Mouse (Mus musculus) frontal cortex, postnatal 14 days (tissue): ENCODE data around the gene Magix.
A peak's percentile ranks its signal among the peaks of the same experiment; 100 is the strongest.
"Not testable (repeated sequence)": the region's sequence is repeated elsewhere in the genome, so short reads cannot be mapped to it uniquely, and the experiment has no call there.

Experiments used
- DNase-seq, 2 experiments: peaks; one replicate each; pipeline ENCODE4 v3.0.0; 2022; ENCODE audit warnings: low spot score in 2 of 2

The Magix gene

DNA sequence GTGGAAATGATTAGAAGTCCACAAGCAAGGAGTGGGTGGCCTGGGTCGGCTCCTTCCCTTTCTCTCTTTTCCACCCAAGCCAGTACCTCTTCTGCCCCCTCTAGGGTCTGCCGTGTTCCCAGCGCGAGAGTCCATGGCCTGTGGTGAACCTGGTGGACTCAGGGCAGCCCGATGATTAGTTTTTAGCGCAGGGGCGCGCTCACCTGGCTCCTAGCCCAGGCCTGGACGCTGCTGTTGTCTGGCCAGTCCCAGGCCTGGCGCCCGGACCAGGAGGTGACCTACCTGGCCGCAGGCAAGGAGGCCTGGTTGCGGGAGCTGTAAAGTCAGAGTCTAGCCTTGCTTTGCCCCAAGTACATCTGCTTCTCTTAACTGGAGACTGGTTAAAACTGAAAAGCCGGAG lies at the start of gene Magix:
Gene Magix, minus strand, starts transcription at position 388 of the 400 bp plus-strand sequence.
- DNase-seq: no peak

DNA sequence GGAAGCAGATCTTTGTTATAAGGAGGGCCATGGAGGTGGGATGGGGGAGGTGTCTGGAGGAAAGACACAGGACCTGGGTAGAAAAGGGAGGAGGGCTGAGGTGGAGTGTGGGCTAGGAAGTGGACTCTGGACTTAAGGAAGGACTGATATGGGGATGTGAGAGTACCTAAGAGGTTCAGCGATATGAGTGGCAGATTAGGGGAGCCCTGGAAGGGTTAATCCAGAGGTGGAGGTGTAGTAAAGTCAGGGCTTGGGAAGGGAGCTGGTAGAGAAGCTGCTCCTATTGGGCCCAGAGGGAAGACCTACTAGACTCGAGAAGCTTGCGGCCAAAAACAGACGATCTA lies 47.8 kb upstream of the Magix start:
- no peak for DNase-seq

DNA sequence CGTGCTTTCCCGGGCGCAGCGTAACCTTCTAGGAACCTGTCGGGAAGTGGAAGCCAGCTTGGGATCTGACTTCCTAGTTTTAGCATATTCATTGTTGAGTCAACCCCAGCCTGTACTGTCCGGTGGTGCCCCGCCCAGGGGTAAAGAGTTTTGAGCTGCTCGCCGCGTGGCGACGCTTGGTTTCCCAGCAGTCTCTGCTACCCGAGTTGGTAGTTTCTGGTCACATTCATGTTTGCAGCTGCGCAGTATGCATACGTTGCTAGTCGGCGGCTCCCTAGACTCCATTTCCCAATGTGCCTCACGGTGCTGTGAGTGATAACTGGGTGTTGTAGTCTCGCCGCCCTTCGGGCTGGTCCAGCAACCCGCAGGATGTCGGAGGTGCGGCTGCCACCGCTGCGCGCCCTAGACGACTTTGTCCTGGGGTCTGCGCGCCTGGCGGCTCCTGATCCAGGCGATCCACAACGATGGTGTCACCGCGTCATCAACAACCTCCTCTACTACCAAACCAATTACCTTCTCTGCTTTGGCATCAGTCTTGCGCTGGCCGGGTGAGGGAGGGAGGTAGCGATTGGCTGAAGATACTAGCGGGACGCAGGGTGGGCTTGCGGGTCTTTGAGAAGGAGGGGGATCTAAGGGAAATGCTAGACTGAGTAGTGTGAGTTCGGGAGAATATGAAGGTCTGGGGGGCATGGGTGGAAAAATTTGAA lies 47.3 kb upstream of the Magix start, which contains the start of gene Praf2:
Gene Praf2, plus strand, starts transcription at position 225 of the 707 bp plus-strand sequence.
- DNase-seq: peak; percentile 76

DNA sequence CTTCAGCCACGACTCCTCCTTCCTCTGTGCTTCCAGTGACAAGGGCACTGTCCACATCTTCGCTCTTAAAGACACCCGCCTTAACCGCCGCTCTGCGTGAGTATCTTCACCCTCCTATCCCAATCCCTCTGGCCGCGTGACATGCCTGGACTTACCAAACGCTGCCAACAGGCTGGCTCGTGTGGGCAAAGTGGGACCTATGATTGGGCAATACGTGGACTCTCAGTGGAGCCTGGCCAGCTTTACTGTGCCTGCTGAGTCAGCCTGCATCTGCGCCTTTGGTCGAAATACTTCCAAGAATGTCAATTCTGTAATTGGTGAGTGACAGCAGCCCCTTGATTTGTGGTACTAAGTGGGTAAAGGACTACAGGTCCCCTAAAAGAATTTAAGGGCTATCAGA lies 46.1 kb upstream of the Magix start:
- no peak for DNase-seq

DNA sequence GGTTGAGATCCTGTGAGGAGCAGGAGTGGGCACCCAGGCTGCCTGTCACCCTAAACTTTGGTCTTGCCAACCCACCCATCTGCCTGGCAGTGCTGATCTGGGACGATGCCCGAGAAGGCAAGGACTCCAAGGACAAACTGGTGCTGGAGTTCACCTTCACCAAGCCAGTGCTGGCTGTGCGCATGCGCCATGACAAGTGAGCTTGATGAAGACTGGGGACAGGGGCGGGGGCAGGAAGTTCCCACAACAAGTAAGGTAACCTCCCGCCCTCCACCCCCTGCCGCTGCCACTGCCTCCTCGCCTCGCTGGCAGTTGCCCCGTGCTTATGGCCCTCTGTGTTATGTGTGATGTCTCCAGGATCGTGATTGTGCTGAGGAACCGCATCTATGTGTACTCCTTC lies 44.8 kb upstream of the Magix start:
- DNase-seq: no peak

DNA sequence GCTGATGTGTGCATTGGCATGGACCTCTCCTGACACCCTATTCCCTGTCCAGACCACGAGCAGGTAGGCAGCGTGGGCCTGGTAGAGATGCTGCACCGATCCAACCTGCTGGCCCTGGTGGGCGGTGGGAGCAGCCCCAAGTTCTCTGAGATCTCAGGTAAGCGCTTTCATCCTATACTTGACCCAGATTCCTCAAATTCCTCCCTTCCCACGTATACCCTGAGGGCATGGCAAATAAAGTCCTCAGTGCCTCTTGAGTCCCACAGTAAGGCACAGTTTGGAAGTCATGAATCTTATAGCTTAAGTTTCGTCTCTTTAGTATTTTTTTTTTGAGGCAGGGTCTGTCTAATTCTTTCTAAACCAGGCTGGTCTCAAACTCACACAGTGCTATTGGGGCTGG lies 43.1 kb upstream of the Magix start:
- no peak for DNase-seq

DNA sequence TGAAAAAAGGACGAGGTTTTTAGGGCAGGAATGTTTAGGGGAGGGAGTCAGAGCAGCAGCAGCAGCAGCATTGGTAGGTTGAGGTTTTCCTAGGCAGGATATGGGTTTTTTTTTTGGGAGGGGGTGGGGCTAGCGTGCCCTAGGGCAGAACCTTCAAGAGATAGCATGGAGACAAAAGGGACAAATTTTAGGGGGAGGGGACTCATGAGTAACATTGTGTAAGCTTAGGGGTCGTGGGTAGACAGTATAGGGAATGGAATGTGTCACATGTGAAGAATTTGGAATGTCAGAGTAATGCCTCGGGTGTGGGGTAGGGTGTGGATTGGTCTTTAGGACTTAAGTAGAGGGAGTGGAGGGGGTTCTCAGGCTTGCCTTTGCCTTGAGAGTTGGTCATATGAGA lies 41.6 kb upstream of the Magix start:
- DNase-seq: no peak

DNA sequence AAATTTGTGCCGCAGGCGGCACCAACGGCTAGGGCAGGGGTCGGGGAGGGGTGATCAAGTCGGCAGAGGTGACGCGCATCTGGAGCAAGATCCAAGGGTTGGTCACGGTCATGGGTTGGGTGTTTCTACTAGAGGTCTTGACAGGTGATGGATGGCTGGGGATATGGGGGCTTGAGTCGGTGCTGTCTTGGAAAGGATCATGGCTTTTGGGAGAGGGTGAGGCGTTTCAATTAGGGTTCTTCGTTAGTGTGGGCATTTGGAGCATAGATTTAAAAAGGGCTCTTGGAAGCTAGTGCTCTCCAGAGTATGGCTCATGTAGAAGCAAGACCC lies 41.2 kb upstream of the Magix start:
- DNase-seq: no peak

DNA sequence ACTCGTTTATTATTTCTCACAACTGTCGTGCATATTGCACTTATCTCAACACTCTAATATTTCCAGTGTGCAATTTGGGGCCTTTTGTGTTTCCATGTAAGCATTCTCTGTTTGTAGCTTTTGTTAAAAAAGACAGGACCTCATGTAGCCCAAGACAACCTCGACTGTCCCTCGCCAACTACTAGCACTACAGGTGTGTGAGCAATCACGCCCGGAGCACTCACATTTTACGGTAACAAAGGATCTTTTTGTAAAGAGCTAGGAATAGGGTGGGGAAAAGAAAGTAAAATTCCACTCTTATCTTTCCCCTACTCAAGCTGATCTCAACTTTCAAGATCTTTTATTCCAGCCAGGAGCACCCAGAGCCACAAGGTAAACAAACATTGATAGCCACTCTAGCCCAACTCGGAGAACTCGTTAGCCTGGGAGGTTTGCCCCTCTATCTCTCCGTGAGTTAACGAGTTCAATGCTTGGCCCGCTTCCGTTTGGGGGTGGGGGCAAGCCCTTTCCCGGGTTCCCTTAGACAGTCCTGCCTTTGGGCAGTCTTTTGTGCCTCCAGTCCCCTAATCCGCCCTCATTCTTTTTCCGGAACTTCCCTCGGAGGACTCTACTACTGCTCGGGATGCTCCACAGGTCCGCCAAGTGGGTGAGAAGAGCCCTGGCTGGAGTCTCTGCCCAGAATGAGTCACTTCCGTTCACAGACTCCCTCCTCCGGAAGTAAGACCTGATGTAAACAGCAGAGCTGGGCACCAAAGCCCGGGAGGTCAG lies 40.6 kb upstream of the Magix start, which contains the start of gene Gm45208:
Gene Gm45208, plus strand, starts transcription at position 732 of the 768 bp plus-strand sequence.
- DNase-seq: peak; percentile 31 to 46

DNA sequence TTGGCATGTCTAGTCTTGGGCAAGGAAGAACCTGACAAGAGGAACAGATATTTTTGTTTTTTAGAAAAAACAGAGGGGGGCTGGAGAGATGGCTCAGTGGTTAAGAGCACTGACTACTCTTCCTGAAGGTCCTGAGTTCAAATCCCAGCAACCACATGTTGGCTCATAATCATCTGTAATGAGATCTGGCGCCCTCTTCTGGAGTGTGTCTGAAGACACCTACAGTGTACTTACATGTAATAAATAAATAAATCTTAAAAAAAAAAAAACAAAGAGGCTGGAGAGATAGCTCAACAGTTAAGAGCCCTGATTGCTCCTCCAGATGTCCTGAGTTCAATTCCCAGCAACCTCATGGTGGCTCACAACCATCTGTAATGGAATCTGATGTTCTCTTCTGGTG lies 35.0 kb upstream of the Magix start:
- not testable (repeated sequence) for DNase-seq

DNA sequence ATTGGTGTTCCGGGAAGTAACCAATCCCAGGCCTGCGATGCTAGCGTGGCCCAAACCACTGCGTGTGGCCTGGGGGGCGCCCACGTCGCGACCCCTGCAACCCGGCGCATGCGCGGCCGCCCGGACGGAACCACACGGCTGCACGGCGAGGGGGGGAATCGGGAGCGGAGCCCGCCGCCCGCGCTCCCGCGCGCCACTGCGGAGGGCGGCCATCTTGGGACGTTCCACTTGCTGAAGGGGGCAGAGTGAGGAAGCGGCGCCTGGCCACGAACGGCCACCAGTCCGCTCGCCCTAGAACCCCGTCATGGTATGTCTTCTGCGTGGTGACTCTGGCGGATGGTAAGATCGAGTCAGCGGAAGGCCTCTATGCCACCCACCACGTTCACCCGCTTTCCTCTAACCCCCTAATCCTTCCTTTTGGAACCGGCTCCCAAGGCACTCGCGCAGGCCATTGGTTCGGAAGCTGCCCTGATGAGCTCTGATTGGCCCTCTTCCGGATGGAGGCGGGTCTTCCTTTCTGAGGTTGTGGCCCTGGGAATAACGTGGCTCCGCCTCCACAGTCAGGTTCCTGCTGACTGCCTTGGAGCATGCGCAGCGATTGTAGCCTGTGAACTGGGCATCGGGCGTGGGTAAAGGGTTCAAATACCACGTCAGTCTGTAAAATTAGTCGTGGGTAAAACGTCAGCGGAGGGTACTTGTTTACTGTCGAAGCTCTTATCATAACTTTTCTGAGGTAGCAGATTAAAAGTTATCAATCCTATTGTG lies 33.3 kb upstream of the Magix start, which contains the start of gene Wdr45:
Gene Wdr45, plus strand, starts transcription at position 199 of the 765 bp plus-strand sequence.
- peak; percentile 88 to 93 for DNase-seq

DNA sequence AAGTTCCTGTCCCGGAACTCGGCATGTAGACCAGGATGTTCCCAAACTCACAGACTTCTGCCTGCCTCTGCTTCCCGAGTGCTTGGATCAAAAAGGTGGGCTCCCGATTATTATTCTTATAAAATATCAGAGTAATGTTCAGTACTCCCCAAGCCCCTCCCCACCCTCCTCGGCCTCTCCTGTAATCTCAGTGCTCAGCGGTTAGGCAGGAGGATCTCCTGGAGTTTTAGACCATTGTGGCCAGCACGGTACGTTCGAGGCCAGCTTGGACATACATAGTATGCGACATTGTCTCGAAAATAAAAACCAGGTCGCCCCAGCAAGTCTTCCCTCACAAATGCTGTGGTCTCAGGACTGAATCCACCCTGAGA lies 32.7 kb upstream of the Magix start:
- DNase-seq: not testable (repeated sequence)

DNA sequence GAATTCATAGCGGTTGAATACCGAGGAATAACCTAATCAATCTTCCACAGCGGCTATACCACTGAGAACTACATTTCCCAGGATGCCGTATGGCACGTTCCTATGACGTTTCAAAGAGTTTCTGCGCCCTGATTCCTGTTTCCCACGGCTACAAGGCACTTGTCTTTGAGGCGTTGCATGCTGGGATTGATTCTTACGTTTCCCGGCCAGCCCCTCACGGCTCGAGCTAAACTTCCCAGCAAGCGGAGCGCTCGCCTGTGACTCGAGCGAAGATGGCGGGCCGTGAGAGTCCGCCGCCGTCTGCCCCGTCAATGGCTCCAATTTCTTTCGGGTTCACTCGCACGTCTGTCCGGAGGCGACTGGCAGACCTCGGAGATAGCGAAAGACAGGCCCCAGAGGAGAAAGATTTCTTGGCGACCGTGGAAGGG lies 15.9 kb upstream of the Magix start, which contains the start of gene Gpkow:
Gene Gpkow, plus strand, starts transcription at position 178 of the 428 bp plus-strand sequence.
- peak; percentile 67 to 79 for DNase-seq

DNA sequence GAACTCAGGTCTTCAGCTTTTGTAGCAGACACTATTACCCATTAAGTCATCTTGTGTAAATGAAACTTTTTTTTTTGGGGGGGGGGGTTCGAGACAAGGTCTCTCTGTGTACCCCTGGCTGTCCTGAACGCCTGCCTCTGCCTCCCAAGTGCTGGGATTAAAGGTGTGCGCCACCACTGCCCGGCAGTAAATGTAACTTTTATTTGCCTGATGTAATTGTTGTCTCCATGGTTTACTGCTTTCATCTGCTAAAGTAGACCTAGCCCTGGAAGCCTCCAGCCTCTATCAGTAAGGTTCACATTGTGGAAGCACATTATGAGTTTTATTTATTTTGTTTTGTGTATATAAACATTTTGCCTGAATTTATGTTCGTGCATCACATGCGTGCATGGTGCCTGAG lies 15.5 kb upstream of the Magix start:
- DNase-seq: no peak

DNA sequence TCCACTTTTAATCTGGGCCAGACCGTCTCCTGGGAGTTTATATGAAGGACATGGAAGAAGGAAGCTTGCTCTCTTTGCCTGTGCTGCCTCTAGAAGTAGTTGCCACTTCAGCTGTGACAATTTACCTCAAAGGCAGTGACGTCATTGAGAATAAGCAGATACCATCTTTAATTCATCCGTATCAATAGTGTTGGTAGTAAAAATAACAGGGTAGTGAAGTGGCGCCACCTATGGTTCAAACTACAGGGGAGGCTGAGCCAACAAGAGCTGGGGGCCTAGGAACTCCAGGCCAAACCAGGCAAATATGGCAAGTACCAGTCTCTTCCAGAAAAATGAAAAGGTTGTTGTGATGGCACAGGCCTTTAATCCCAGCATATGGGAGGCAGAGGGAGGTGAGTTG lies 11.8 kb upstream of the Magix start:
- DNase-seq: no peak

DNA sequence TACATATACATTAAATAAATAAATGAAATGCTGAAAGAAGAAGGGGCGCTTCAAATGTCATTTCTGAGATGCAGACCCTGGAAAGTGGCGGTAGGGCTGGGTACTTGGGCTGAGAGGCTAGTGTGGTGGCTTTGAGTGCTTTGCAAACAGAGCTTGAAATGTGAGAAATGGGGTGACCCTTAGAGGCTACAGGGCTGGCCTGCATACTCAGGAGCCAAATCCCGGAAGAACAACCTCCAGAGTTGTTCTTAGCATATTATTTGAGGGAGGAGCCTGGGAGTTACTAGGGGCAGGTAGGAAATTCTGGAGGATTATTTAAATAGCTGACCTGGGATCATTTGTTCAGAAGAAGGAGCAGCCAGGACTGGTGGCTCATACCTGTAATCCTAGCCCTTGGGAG lies 9.4 kb upstream of the Magix start:
- no peak for DNase-seq

DNA sequence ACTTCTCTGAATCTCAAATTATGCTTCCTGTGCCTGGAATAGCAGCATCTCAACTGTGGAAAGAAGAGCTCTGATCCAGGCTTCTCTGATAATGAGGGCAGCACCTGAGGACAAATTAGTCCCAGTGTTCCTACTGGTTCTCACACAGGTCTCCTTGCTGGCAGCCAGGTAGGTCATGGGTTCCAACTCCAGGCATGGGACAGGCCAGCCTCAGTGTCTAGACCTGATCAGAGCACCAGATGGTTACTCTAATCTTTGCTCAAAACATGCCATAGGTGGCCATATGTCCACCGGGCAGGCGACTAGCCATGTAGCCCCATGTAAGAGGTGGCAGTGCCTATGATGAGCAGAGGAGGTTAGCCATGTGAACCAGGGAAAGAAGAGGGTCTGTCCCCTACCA lies 7.3 kb upstream of the Magix start:
- DNase-seq: no peak

DNA sequence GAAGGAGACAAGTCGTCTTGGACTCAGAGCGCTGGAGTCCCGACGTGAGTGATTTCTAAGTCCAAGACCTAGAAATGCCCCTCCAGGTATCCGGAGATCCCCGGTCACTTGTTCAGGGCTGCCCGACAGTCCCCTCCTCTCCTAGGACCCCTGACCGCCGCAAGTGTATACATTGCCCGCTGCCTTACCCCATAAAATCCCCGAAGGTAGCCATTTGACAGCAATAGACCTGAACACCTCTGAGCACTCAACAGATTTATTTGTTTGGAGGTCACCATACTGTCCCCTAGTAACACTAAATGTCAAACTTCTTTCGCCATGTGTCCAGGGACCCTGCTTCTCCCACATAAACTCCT lies 1.0 kb downstream of the Magix start:
- no peak for DNase-seq

DNA sequence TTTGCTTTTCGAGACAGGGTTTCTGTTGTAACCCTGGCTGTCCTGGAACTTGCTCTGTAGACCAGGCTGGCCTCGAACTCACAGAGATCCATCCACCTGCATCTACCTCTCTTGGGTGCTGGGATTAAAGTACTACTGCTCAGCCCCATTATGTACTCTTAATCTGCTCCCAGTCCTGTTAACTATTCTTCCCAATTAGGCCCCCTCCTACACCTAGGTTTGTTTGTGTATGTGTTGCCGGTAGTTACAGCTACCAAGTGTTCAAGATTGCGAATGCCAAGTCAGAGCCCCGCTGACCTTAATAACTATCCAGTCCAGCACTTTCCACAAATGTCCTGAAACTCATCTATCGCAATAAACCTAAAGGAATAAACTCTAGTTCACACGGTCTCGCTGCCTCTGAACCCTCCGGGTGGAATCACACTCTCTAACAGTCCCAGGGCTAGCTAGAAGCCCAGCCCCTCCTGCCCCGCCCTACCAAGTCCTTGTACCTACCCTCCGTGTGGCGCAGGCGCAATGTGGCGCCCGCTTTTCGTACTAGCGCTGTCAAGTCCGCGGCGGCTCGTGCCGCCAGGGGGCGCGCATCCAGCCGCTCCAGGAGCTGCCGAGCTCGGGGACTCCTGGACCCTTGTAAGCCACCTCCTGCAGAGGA lies 1.5 kb downstream of the Magix start:
- peak; percentile 66 to 73 for DNase-seq

DNA sequence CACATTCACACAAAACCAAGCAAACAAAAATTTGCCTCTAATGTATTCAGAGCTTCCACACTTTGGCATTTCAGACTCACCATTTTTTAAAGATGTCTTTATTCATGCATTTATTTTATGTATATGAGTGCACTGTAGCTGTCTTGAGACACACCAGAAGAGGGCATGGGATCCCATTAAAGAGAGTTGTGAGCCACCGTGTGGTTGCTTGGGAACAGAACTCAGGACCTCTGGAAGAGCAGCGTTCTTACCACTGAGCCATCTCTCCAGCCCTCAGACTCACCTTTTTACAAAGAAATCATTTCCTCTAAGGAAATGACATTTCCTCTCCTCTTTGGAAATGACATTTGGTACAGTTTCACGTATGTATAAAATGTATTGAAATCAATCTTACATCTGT lies 2.1 kb downstream of the Magix start:
- DNase-seq: no peak

DNA sequence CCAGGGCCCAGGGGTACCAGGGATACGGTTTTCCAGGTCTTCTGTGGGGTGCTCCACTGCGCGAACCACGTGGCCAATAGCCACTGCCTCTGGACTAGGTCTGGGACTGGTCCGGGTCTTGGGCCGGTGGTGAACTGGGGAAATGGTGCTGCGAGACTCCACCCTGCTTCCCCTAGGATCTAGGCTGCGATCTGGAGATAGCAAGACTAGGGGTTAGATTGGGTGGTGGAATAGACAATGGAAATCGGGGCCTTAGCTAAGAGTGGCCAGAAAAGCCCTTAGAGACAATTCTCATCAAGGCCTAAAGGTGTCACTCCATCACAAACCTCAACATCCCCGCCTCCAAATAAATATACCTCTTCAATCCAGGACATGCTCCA lies 6.1 kb downstream of the Magix start:
- no peak for DNase-seq
